Comparison of ENCODE assay signal across 8 mouse cellular contexts in the genomic region with DNA sequence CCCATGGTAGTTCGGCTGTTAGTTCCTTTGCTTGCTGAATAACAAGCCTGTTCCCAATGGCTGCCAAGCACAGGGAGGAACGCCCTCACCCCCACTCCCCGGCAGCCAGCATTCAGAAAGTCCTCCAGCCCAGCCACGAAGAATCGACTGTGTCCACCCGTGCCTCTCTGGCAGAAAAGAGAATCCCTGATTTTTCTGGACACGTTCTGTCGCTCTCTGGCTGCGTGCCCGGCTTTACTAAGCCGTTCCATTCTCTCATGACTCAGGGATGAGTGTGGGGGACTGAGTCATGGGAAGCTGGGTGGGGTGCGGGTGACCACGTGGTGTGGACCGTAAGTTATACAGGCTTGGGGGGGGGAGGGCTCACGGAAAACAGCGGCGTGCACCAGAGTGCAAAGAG.
A peak's percentile ranks its signal among the peaks of the same experiment; 100 is the strongest.
DNase-seq lines count a peak whose midpoint lies in the region; ATAC-seq lines count a peak whose summit lies in the region.

No protein-coding gene starts in this region.

- peak; percentile 9 for DNase-seq in retina, adult 2 months (ENCODE audit: low read depth, low spot score)
- DNase-seq in retina, embryonic 14.5 days (ENCODE audit: low spot score), result no peak
- DNase-seq in cerebellum, postnatal 25 days, result peak; percentile 65 to 84
- DNase-seq in heart, postnatal 10 days, result peak; percentile 87 to 88
- DNase-seq in left cerebral cortex, adult 9 months (ENCODE audit: low spot score in 2 of 2), result peak; percentile 46 to 87
- peak; percentile 88 for DNase-seq in right cerebral cortex, postnatal 10 days (ENCODE audit: low spot score in 2 of 2)

- intact Hi-C loops in heart, postnatal 10 days (cut with DNase I), result no loop called here

- no peak for ATAC-seq in granulocyte monocyte progenitor cell, adult 5-6 weeks (replicated peaks; ENCODE audit: poor library complexity, severe bottlenecking)
- ATAC-seq in CD4-positive, CD25-positive, alpha-beta regulatory T cell, adult 4 months, result no peak
